Mouse (Mus musculus) liver, postnatal 0 days (tissue): ENCODE measurements at regions not wholly inside any gene's neighbourhood (a gene's known extent, or its start where the extent isn't known, plus 50 kb on each side); places are given as distances from the start of the nearest gene placed in this dataset.

ENCODE experiments used
- CTCF ChIP-seq: sonication (generic); IDR thresholded peaks from 2 replicates; pipeline ENCODE4 v1.5.1; 2016; ENCODE audit warnings: antibody characterized with exemption, low read depth
- EP300 ChIP-seq: IDR thresholded peaks from 2 replicates; pipeline ENCODE4 v1.6.1; 2016; ENCODE audit warnings: antibody characterized with exemption, low read depth, mild to moderate bottlenecking

DNA sequence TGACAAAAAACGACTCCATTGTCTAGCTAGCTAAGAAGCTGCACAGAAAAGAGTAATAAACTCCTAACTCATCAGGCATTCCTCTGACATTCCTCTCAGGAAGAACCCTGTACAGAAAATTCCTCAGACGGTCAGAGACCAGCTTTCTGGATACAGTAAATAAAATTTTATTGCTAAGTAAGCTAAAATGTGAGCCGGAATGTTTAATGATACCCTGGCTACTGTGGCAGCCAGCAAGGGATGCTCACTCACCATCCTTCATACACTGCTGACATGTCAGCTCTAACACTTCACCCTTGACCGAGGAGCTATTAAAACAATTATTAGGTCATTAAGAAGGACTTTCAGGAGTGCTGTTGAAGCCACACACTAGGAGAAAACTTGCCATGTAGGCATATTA, 308.3 kb upstream of the Cblb start:
- no peak for TF ChIP-seq CTCF
- TF ChIP-seq EP300: no peak
